Mouse (Mus musculus): ENCODE data around the gene Nfkbil1.

The Nfkbil1 gene

GRCm38 (mm10) chr17:35172445-35173234 lies 63.0 kb downstream of the Nfkbil1 start:
- DNase-seq = no peak

All from embryo, embryonic 11 days (tissue).